Mouse (Mus musculus): ENCODE data around the gene B3gnt8. TPM values are rescaled to one million over a fixed set of nuclear protein-coding genes. Genes with fewer than 3 reads are reported as not detected.

The B3gnt8 gene
- polyA plus RNA-seq, 1 experiment from 2014 or later, result 0.43 TPM

GRCm38 (mm10) chr7:25676085-25676781 lies 49.8 kb downstream of the B3gnt8 start:
- DNase-seq (ENCODE audit: low spot score) (peak; percentile 97), ATAC-seq (peak; percentile 84)
- 30% methylated on average over 15 of the region's 15 CpGs for WGBS
- Histone ChIP-seq H3K4me1 (ENCODE audit: control insufficient read depth, insufficient read depth, low read length) (peaks cover 9% of the 10 kb centered on the region; the same call in 1 of the 2 replicates), H3K9me3 (replicated peaks; ENCODE audit: control insufficient read depth, low read length) (no peaks in the 10 kb centered on the region), H3K4me3 (ENCODE audit: low read depth, low read length) (no peak overlapping the region), H3K4me2 (ENCODE audit: low read length) (no peak overlapping the region), H3K9ac (ENCODE audit: low read length) (no peak overlapping the region), H3K27ac (ENCODE audit: low read depth, low read length) (peak overlapping the region; percentile 84), H3K27me3 (replicated peaks; ENCODE audit: control insufficient read depth, insufficient read depth, low read length) (peaks cover 20% of the 10 kb centered on the region), H3K36me3 (ENCODE audit: control insufficient read depth, insufficient read depth, low read length) (no peaks in the 10 kb centered on the region)

- ATAC-seq (no peak), DNase-seq (ENCODE audit: low spot score) (no peak)
- WGBS, result 86% methylated on average over 7 of the region's 7 CpGs
These were observed 50.6 kb downstream of the B3gnt8 start for GRCm38 (mm10) chr7:25677013-25677412.

GRCm38 (mm10) chr7:25679971-25680370 lies 53.5 kb downstream of the B3gnt8 start:
- H3K27me3 ChIP-seq (replicated peaks; ENCODE audit: control insufficient read depth, insufficient read depth, low read length), result peaks cover 6% of the 10 kb centered on the region
- peak overlapping the region; percentile 53; the same call in 1 of the 2 replicates for H3K4me3 ChIP-seq (ENCODE audit: low read depth, low read length)
- no peak for ATAC-seq
- H3K4me2 ChIP-seq (ENCODE audit: low read length), result peak overlapping the region; percentile 57
- no peak overlapping the region; the same call in 1 of the 2 replicates for H3K27ac ChIP-seq (ENCODE audit: low read depth, low read length)
- H3K9ac ChIP-seq (ENCODE audit: low read length), result peak overlapping the region; percentile 56
- 17% methylated on average over 6 of the region's 6 CpGs for WGBS
- no peaks in the 10 kb centered on the region for H3K9me3 ChIP-seq (replicated peaks; ENCODE audit: control insufficient read depth, low read length)
- peaks cover 5% of the 10 kb centered on the region; the same call in 1 of the 2 replicates for H3K4me1 ChIP-seq (ENCODE audit: control insufficient read depth, insufficient read depth, low read length)
- H3K36me3 ChIP-seq (ENCODE audit: control insufficient read depth, insufficient read depth, low read length), result 0 out of 2 replicates have a peak, but pooled peaks cover 3% of the 10 kb centered on the region
- peak; percentile 10 for DNase-seq (ENCODE audit: low spot score)

More at GRCm38 (mm10) chr7:25677013-25677412, 50.6 kb downstream of the B3gnt8 start:
- Histone ChIP-seq H3K9ac (ENCODE audit: low read length) (no peak overlapping the region; the same call in 1 of the 2 replicates), H3K27ac (ENCODE audit: low read depth, low read length) (peak overlapping the region; percentile 84), H3K27me3 (replicated peaks; ENCODE audit: control insufficient read depth, insufficient read depth, low read length) (peaks cover 20% of the 10 kb centered on the region), H3K4me1 (ENCODE audit: control insufficient read depth, insufficient read depth, low read length) (peaks cover 11% of the 10 kb centered on the region; the same call in 1 of the 2 replicates), H3K4me2 (ENCODE audit: low read length) (no peak overlapping the region), H3K9me3 (replicated peaks; ENCODE audit: control insufficient read depth, low read length) (no peaks in the 10 kb centered on the region), H3K4me3 (ENCODE audit: low read depth, low read length) (no peak overlapping the region), H3K36me3 (ENCODE audit: control insufficient read depth, insufficient read depth, low read length) (no peaks in the 10 kb centered on the region)

- Histone ChIP-seq H3K4me2 (ENCODE audit: low read length) (peak within 1 kb of the TSS; percentile 57), H3K4me3 (ENCODE audit: low read depth, low read length) (peak within 1 kb of the TSS; percentile 53), H3K27ac (ENCODE audit: low read depth, low read length) (peak within 1 kb of the TSS; percentile 95), H3K36me3 (ENCODE audit: control insufficient read depth, insufficient read depth, low read length) (0 out of 2 replicates have a peak, but pooled peaks cover 3% of the 10 kb centered on the region), H3K4me1 (ENCODE audit: control insufficient read depth, insufficient read depth, low read length) (peaks cover 3% of the 10 kb centered on the region; the same call in 1 of the 2 replicates), H3K9me3 (replicated peaks; ENCODE audit: control insufficient read depth, low read length) (no peaks in the 10 kb centered on the region), H3K27me3 (replicated peaks; ENCODE audit: control insufficient read depth, insufficient read depth, low read length) (peaks cover 2% of the 10 kb centered on the region; the same call in 1 of the 2 replicates), H3K9ac (ENCODE audit: low read length) (peak within 1 kb of the TSS; percentile 56)
- WGBS, result under 1% methylated on average over 46 of the region's 46 CpGs
- peak; percentile 96 for DNase-seq (ENCODE audit: low spot score)
- peak; percentile 92 for ATAC-seq
These were observed 54.2 kb downstream of the B3gnt8 start, which contains the start of gene B9d2 for GRCm38 (mm10) chr7:25680514-25681258. Gene B9d2, plus strand, starts transcription at chr7:25680780.

GRCm38 (mm10) chr7:25681341-25682231 lies 55.1 kb downstream of the B3gnt8 start:
- DNase-seq (ENCODE audit: low spot score), result no peak
- H3K9ac ChIP-seq (ENCODE audit: low read length), result peak overlapping the region; percentile 14; the same call in 1 of the 2 replicates

GRCm38 (mm10) chr7:25683474-25684180 lies 57.2 kb downstream of the B3gnt8 start:
- no peak overlapping the region for H3K4me3 ChIP-seq (ENCODE audit: low read depth, low read length)
- no peak overlapping the region for H3K4me2 ChIP-seq (ENCODE audit: low read length)
- DNase-seq (ENCODE audit: low spot score), result no peak
- 77% methylated on average over 7 of the region's 7 CpGs for WGBS
- H3K4me1 ChIP-seq (ENCODE audit: control insufficient read depth, insufficient read depth, low read length), result peaks cover 13% of the 10 kb centered on the region
- 0 out of 2 replicates have a peak, but pooled peaks cover 3% of the 10 kb centered on the region for H3K36me3 ChIP-seq (ENCODE audit: control insufficient read depth, insufficient read depth, low read length)
- no peak for ATAC-seq
- H3K27me3 ChIP-seq (replicated peaks; ENCODE audit: control insufficient read depth, insufficient read depth, low read length), result peaks cover 31% of the 10 kb centered on the region
- no peak overlapping the region for H3K9ac ChIP-seq (ENCODE audit: low read length)
- H3K9me3 ChIP-seq (replicated peaks; ENCODE audit: control insufficient read depth, low read length), result no peaks in the 10 kb centered on the region
- H3K27ac ChIP-seq (ENCODE audit: low read depth, low read length), result no peak overlapping the region

More at GRCm38 (mm10) chr7:25681341-25682231, 55.1 kb downstream of the B3gnt8 start:
- peak overlapping the region; percentile 53 for H3K4me3 ChIP-seq (ENCODE audit: low read depth, low read length)
- no peaks in the 10 kb centered on the region for H3K9me3 ChIP-seq (replicated peaks; ENCODE audit: control insufficient read depth, low read length)
- H3K4me2 ChIP-seq (ENCODE audit: low read length), result peak overlapping the region; percentile 57
- peaks cover 11% of the 10 kb centered on the region for H3K27me3 ChIP-seq (replicated peaks; ENCODE audit: control insufficient read depth, insufficient read depth, low read length)
- ATAC-seq, result no peak
- H3K36me3 ChIP-seq (ENCODE audit: control insufficient read depth, insufficient read depth, low read length), result 0 out of 2 replicates have a peak, but pooled peaks cover 3% of the 10 kb centered on the region
- 66% methylated on average over 15 of the region's 15 CpGs for WGBS
- no peak overlapping the region for H3K27ac ChIP-seq (ENCODE audit: low read depth, low read length)
- H3K4me1 ChIP-seq (ENCODE audit: control insufficient read depth, insufficient read depth, low read length), result peaks cover 3% of the 10 kb centered on the region; the same call in 1 of the 2 replicates

GRCm38 (mm10) chr7:25684659-25685058 lies 58.2 kb downstream of the B3gnt8 start:
- no peak overlapping the region for H3K4me2 ChIP-seq (ENCODE audit: low read length)
- H3K9ac ChIP-seq (ENCODE audit: low read length), result no peak overlapping the region
- peaks cover 20% of the 10 kb centered on the region for H3K4me1 ChIP-seq (ENCODE audit: control insufficient read depth, insufficient read depth, low read length)
- 0 out of 2 replicates have a peak, but pooled peaks cover 3% of the 10 kb centered on the region for H3K36me3 ChIP-seq (ENCODE audit: control insufficient read depth, insufficient read depth, low read length)
- H3K4me3 ChIP-seq (ENCODE audit: low read depth, low read length), result no peak overlapping the region
- no peak overlapping the region for H3K27ac ChIP-seq (ENCODE audit: low read depth, low read length)
- no peaks in the 10 kb centered on the region for H3K9me3 ChIP-seq (replicated peaks; ENCODE audit: control insufficient read depth, low read length)
- peaks cover 40% of the 10 kb centered on the region for H3K27me3 ChIP-seq (replicated peaks; ENCODE audit: control insufficient read depth, insufficient read depth, low read length)
- DNase-seq (ENCODE audit: low spot score) (no peak), ATAC-seq (no peak)
- WGBS, result 89% methylated on average over 6 of the region's 6 CpGs
